Mouse (Mus musculus) gonadal fat pad, adult 2 months (tissue): Measurements from ENCODE around the gene Fndc3b. TPM values are rescaled to one million over a fixed set of nuclear protein-coding genes. Genes with fewer than 3 reads are reported as not detected.
"Not testable (repeated sequence)": the region's sequence is repeated elsewhere in the genome, so short reads cannot be mapped to it uniquely, and the experiment has no call there.

Source experiments
- DNase-seq: peaks from one replicate; pipeline ENCODE4 v3.0.0-alpha.2; 2012; ENCODE audit warnings: low read depth
- polyA plus RNA-seq: library from polyadenylated mRNA; depleted of rRNA; stranded (reverse); fragments of >200 nt; gene quantifications from 2 replicates; pipeline ENCODE4 v1.2.3, GENCODE M21; 2012; rRNA removed

The Fndc3b gene
- polyA plus RNA-seq, 1 experiment: 30.1 TPM

- no peak for DNase-seq
These were observed 297.5 kb downstream of the Fndc3b start for GRCm38 (mm10) chr3:27413566-27413965.

GRCm38 (mm10) chr3:27411286-27411685 lies 299.8 kb downstream of the Fndc3b start:
- DNase-seq: no peak

GRCm38 (mm10) chr3:27408564-27408963 lies 302.5 kb downstream of the Fndc3b start:
- DNase-seq: no peak

GRCm38 (mm10) chr3:27406440-27406839 lies 304.7 kb downstream of the Fndc3b start:
- DNase-seq: no peak

- DNase-seq: not testable (repeated sequence)
These were observed 310.1 kb downstream of the Fndc3b start for GRCm38 (mm10) chr3:27400996-27401395.

- no peak for DNase-seq
These were observed 321.2 kb downstream of the Fndc3b start for GRCm38 (mm10) chr3:27389923-27390322.

- DNase-seq: no peak
These were observed 326.3 kb downstream of the Fndc3b start for GRCm38 (mm10) chr3:27384836-27385235.

- no peak for DNase-seq
These were observed 333.2 kb downstream of the Fndc3b start for GRCm38 (mm10) chr3:27377935-27378334.

GRCm38 (mm10) chr3:27374396-27374795 lies 336.7 kb downstream of the Fndc3b start:
- no peak for DNase-seq

GRCm38 (mm10) chr3:27371725-27372650 lies 339.1 kb downstream of the Fndc3b start:
- DNase-seq: no peak

- DNase-seq: no peak
These were observed 339.9 kb downstream of the Fndc3b start, which contains the start of gene Ghsr for GRCm38 (mm10) chr3:27371276-27371621. TSS of gene Ghsr (plus strand) at chr3:27371351.

- DNase-seq: no peak
These were observed 340.4 kb downstream of the Fndc3b start for GRCm38 (mm10) chr3:27370582-27371275.

- no peak for DNase-seq
These were observed 341.0 kb downstream of the Fndc3b start for GRCm38 (mm10) chr3:27370125-27370524.

Other genes starting within 250 kb of the Fndc3b start
- gene Tmem212, start 185.1 kb upstream of the Fndc3b start, polyA plus RNA-seq: 13.5 and 27.9 TPM in 2 replicates
- gene Pld1, start 227.4 kb upstream of the Fndc3b start, polyA plus RNA-seq: 2.7 and 4.8 TPM in 2 replicates